Mouse (Mus musculus) heart, embryonic 11.5 days (tissue): ENCODE results near the gene Cacna2d3. TPM values are rescaled to one million over a fixed set of nuclear protein-coding genes. Genes with fewer than 3 reads are reported as not detected.

Source experiments
- ATAC-seq: fragments of 200-750 bp; cut with Nextera tagmentation; replicated peaks from 2 replicates; pipeline ENCODE4 v1.8.0; 2017; ENCODE audit warnings: moderate library complexity; ENCODE audit not compliant: insufficient number of reproducible peaks, low FRiP score, low TSS enrichment
- H3K27ac ChIP-seq: fragments of 300-500 bp; sonication (generic); 2 replicates; pipeline ENCODE4 v1.5.1; 2014; ENCODE audit warnings: mild to moderate bottlenecking, low read depth, low read length
- H3K27me3 ChIP-seq: fragments of 300-500 bp; sonication (generic); 2 replicates; pipeline ENCODE4 v1.6.1; 2014; ENCODE audit warnings: mild to moderate bottlenecking, low read length, mixed read lengths; ENCODE audit not compliant: control insufficient read depth, insufficient read depth
- H3K36me3 ChIP-seq: fragments of 300-500 bp; sonication (generic); 2 replicates; pipeline ENCODE4 v1.6.1; 2014; ENCODE audit warnings: mild to moderate bottlenecking, low read length, moderate library complexity, mixed read lengths; ENCODE audit not compliant: control insufficient read depth, insufficient read depth
- H3K4me1 ChIP-seq: fragments of 300-500 bp; sonication (generic); 2 replicates; pipeline ENCODE4 v1.6.1; 2014; ENCODE audit warnings: low read length; ENCODE audit not compliant: control insufficient read depth, insufficient read depth
- H3K4me2 ChIP-seq: fragments of 300-500 bp; sonication (generic); 2 replicates; pipeline ENCODE4 v1.6.1; 2014; ENCODE audit warnings: mild to moderate bottlenecking, moderate library complexity
- H3K4me3 ChIP-seq: fragments of 300-500 bp; sonication (generic); 2 replicates; pipeline ENCODE4 v1.5.1; 2014; ENCODE audit warnings: low read depth, low read length
- H3K9ac ChIP-seq: fragments of 300-500 bp; sonication (generic); 2 replicates; pipeline ENCODE4 v1.6.1; 2014; ENCODE audit warnings: mild to moderate bottlenecking, low read depth, low read length, moderate library complexity
- H3K9me3 ChIP-seq: fragments of 300-500 bp; sonication (generic); replicated peaks from 2 replicates; pipeline ENCODE4 v1.6.1; 2016; ENCODE audit warnings: low read length; ENCODE audit not compliant: control insufficient read depth
- WGBS: fragments of 180-500 bp; shearing (Covaris S2); extraction: QIAGEN DNeasy Blood & Tissue Kit; methylation state at CpG from one replicate; pipeline ENCODE4 v1.1.7; 2014; ENCODE audit not compliant: insufficient replicate concordance; 5-methylcytosine and 5-hydroxymethylcytosine counted together
- polyA plus RNA-seq: library from polyadenylated mRNA; unstranded; fragments of >200 nt; fragmentation: Nextera tagmentation; extraction: Ambion mirVana; gene quantifications from 2 replicates; pipeline ENCODE4 v1.2.1, GENCODE M21; 2014

Gene Cacna2d3
- polyA plus RNA-seq, 1 experiment from 2014 or later: 2.6 TPM

- H3K9me3 ChIP-seq: no peaks in the 10 kb centered on the region
- ATAC-seq: no peak
- WGBS: 67% methylated on average over 5 of the region's 5 CpGs
- no peak overlapping the region for H3K27ac ChIP-seq
- no peak overlapping the region for H3K9ac ChIP-seq
- H3K36me3 ChIP-seq: no peaks in the 10 kb centered on the region
- H3K27me3 ChIP-seq: no peaks in the 10 kb centered on the region
- no peak overlapping the region for H3K4me2 ChIP-seq
- H3K4me3 ChIP-seq: no peak overlapping the region
- no peaks in the 10 kb centered on the region for H3K4me1 ChIP-seq
These were observed 705.8 kb downstream of the Cacna2d3 start for GRCm38 (mm10) chr14:29015896-29016295.

GRCm38 (mm10) chr14:29014680-29015079 is 707.0 kb downstream of the Cacna2d3 start:
- no peak overlapping the region for H3K9ac ChIP-seq

GRCm38 (mm10) chr14:29013161-29013560 is 708.5 kb downstream of the Cacna2d3 start:
- Histone ChIP-seq H3K27ac (no peak overlapping the region), H3K36me3 (no peaks in the 10 kb centered on the region), H3K27me3 (no peaks in the 10 kb centered on the region), H3K4me2 (no peak overlapping the region), H3K9ac (no peak overlapping the region), H3K9me3 (no peaks in the 10 kb centered on the region), H3K4me3 (no peak overlapping the region), H3K4me1 (peaks cover 3% of the 10 kb centered on the region; the same call in 1 of the 2 replicates)
- WGBS: 87% methylated on average over 3 of the region's 3 CpGs
- no peak for ATAC-seq

More at GRCm38 (mm10) chr14:29014680-29015079, 707.0 kb downstream of the Cacna2d3 start:
- peaks cover 3% of the 10 kb centered on the region; the same call in 1 of the 2 replicates for H3K4me1 ChIP-seq
- WGBS: 56% methylated on average over 2 of the region's 2 CpGs
- no peak overlapping the region for H3K27ac ChIP-seq
- no peaks in the 10 kb centered on the region for H3K9me3 ChIP-seq
- H3K36me3 ChIP-seq: no peaks in the 10 kb centered on the region
- ATAC-seq: no peak
- no peak overlapping the region for H3K4me3 ChIP-seq
- no peaks in the 10 kb centered on the region for H3K27me3 ChIP-seq
- no peak overlapping the region for H3K4me2 ChIP-seq

DNA sequence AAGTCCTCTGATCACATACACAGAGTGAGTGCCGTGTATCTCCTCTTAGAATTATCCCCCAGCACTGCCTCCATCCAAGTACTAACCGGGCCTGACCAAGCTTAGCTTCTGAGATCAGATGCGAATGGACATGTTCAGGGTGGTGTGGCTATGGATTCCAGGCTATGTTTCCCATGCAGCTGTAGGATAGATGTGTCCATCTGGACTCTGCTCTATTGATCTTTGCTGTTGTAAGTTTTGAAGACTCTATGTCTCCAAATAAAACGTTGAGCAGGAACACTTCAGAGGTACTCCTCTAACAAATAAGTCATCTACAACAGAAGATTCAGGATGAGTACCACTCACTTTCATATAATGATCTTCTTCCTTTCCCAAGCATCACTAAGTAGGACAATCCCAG is 712.0 kb downstream of the Cacna2d3 start:
- H3K9me3 ChIP-seq: no peaks in the 10 kb centered on the region
- H3K9ac ChIP-seq: no peak overlapping the region
- no peak overlapping the region for H3K27ac ChIP-seq
- H3K4me2 ChIP-seq: no peak overlapping the region
- 84% methylated on average over 4 of the region's 4 CpGs for WGBS
- no peak overlapping the region for H3K4me3 ChIP-seq
- peaks cover 3% of the 10 kb centered on the region; the same call in 1 of the 2 replicates for H3K4me1 ChIP-seq
- no peaks in the 10 kb centered on the region for H3K36me3 ChIP-seq
- no peaks in the 10 kb centered on the region for H3K27me3 ChIP-seq
- ATAC-seq: no peak

GRCm38 (mm10) chr14:29005228-29005840 is 716.3 kb downstream of the Cacna2d3 start:
- no peaks in the 10 kb centered on the region for H3K36me3 ChIP-seq
- no peak overlapping the region for H3K9ac ChIP-seq
- no peaks in the 10 kb centered on the region for H3K9me3 ChIP-seq
- 83% methylated on average over 5 of the region's 5 CpGs for WGBS
- H3K27me3 ChIP-seq: no peaks in the 10 kb centered on the region
- no peak for ATAC-seq
- no peak overlapping the region for H3K4me2 ChIP-seq
- H3K4me1 ChIP-seq: peaks cover under 1% of the 10 kb centered on the region; the same call in 1 of the 2 replicates
- no peak overlapping the region for H3K4me3 ChIP-seq
- no peak overlapping the region for H3K27ac ChIP-seq

GRCm38 (mm10) chr14:28996569-28996968 is 725.1 kb downstream of the Cacna2d3 start:
- H3K4me1 ChIP-seq: no peaks in the 10 kb centered on the region
- H3K27ac ChIP-seq: no peak overlapping the region
- no peaks in the 10 kb centered on the region for H3K36me3 ChIP-seq
- no peak overlapping the region for H3K4me2 ChIP-seq
- H3K9me3 ChIP-seq: no peaks in the 10 kb centered on the region
- H3K4me3 ChIP-seq: no peak overlapping the region
- ATAC-seq: no peak
- no peaks in the 10 kb centered on the region for H3K27me3 ChIP-seq
- no peak overlapping the region for H3K9ac ChIP-seq
- WGBS: 93% methylated on average over 3 of the region's 3 CpGs

GRCm38 (mm10) chr14:28988211-28988900 is 733.3 kb downstream of the Cacna2d3 start:
- no peak overlapping the region for H3K27ac ChIP-seq

DNA sequence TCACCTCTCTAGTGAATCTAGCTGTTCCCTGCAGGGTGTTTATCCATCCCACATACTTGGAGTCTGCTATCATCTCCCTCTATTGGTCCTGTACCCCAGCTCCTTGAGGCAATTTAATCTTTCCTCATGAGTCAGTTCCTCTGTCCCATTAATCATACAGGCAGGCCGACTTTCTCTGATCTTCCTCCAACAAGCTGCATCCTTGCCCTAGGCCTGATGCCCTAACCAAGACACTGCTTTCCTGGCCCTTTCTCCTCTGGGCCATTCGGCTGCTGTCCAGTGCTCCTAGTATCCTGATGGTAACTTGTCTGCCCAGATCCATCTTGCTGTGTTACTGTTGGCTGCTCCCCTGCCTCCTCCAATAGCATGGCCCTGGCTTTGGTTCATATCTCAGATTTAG is 737.4 kb downstream of the Cacna2d3 start:
- H3K9ac ChIP-seq: no peak overlapping the region
- 59% methylated on average over 2 of the region's 2 CpGs for WGBS
- H3K4me2 ChIP-seq: no peak overlapping the region
- no peak overlapping the region for H3K27ac ChIP-seq
- ATAC-seq: no peak
- H3K9me3 ChIP-seq: no peaks in the 10 kb centered on the region
- no peak overlapping the region for H3K4me3 ChIP-seq
- H3K27me3 ChIP-seq: no peaks in the 10 kb centered on the region
- no peaks in the 10 kb centered on the region for H3K4me1 ChIP-seq
- H3K36me3 ChIP-seq: no peaks in the 10 kb centered on the region

More at GRCm38 (mm10) chr14:28988211-28988900, 733.3 kb downstream of the Cacna2d3 start:
- Histone ChIP-seq H3K4me1 (no peaks in the 10 kb centered on the region), H3K9ac (no peak overlapping the region), H3K4me2 (no peak overlapping the region), H3K36me3 (no peaks in the 10 kb centered on the region), H3K27me3 (no peaks in the 10 kb centered on the region), H3K9me3 (no peaks in the 10 kb centered on the region), H3K4me3 (no peak overlapping the region)
- no peak for ATAC-seq
- 81% methylated on average over 7 of the region's 7 CpGs for WGBS
